Mouse (Mus musculus): ENCODE data around the gene Vcan.

DNA sequence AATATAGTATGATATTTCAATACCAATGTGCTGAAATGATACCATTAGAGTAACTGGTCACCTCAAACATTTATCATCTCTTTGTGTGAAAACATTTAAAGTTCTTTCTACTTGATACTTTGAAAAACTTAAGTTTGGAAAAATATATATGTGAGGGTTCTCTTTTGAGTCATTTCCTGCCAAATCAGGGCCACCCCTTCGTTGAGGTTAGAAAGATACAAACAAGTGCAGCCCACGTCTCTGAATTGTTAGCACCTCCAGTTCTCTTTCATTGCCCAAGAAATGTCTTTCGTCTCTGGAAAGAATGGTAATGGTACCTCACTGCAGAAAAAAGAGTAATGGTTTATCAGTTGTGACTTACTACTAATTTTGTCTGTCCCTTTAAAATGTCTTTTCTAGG is 71.8 kb downstream of the Vcan start:
- TF ChIP-seq POLR2A (IDR thresholded peaks at IDR 0.05; ENCODE audit: insufficient read depth, low read depth, low read length) (no peak), CTCF (IDR thresholded peaks at IDR 0.05) (no peak)
